ENCODE assay signal across 8 mouse cellular contexts in genomic region chr6:119480706-119481331, GRCm38 (mm10). TPM values are rescaled to one million over a fixed set of nuclear protein-coding genes. Genes with fewer than 3 reads are reported as not detected.
DNase-seq lines count a peak whose midpoint lies in the region; ATAC-seq and TF ChIP-seq lines count a peak whose summit lies in the region.

No protein-coding gene starts in this region.

- no peaks in the 10 kb centered on the region for H3K27me3 ChIP-seq in limb, embryonic 13.5 days
- no peaks in the 10 kb centered on the region for H3K27me3 ChIP-seq in midbrain, embryonic 14.5 days (ENCODE audit: control insufficient read depth, insufficient read depth, low read length)
- H3K27me3 ChIP-seq in thymus, adult 2 months (ENCODE audit: control insufficient read depth, insufficient read depth, low read length) = no peaks in the 10 kb centered on the region

- peak overlapping the region; percentile 100 for H3K4me2 ChIP-seq in limb, embryonic 13.5 days (replicated peaks)
- peak overlapping the region; percentile 100 for H3K4me2 ChIP-seq in midbrain, embryonic 14.5 days (ENCODE audit: low read length)

- ATAC-seq in cerebellum, adult (ENCODE audit: insufficient number of reproducible peaks, low FRiP score, low TSS enrichment) = no peak
- ATAC-seq in limb, embryonic 13.5 days (ENCODE audit: low FRiP score, low read depth) = no peak
- peak; percentile 12; the same call in 1 of the 2 replicates for ATAC-seq in midbrain, embryonic 14.5 days (ENCODE audit: low FRiP score, low TSS enrichment)

- peaks cover 11% of the 10 kb centered on the region; the same call in 1 of the 2 replicates for H3K36me3 ChIP-seq in limb, embryonic 13.5 days
- peaks cover 25% of the 10 kb centered on the region for H3K36me3 ChIP-seq in midbrain, embryonic 14.5 days (ENCODE audit: control insufficient read depth, insufficient read depth, low read length)
- H3K36me3 ChIP-seq in thymus, adult 2 months (ENCODE audit: control insufficient read depth, insufficient read depth, low read length) = peaks cover 12% of the 10 kb centered on the region; the same call in 1 of the 2 replicates

- no peaks in the 10 kb centered on the region for H3K9me3 ChIP-seq in limb, embryonic 13.5 days
- no peaks in the 10 kb centered on the region for H3K9me3 ChIP-seq in midbrain, embryonic 14.5 days (ENCODE audit: control insufficient read depth, low read length)

- peak overlapping the region; percentile 86 for H3K9ac ChIP-seq in limb, embryonic 13.5 days
- peak overlapping the region; percentile 89 for H3K9ac ChIP-seq in midbrain, embryonic 14.5 days (replicated peaks; ENCODE audit: low read length)

- H3K27ac ChIP-seq in limb, embryonic 13.5 days = 0 out of 2 replicates have a peak overlapping the region, but pooled peaks have one; percentile 97
- peak overlapping the region; percentile 100 for H3K27ac ChIP-seq in midbrain, embryonic 14.5 days (replicated peaks; ENCODE audit: low read depth, low read length)
- H3K27ac ChIP-seq in thymus, adult 2 months (ENCODE audit: control insufficient read depth, insufficient read depth, low read length) = peak overlapping the region; percentile 80

- TF ChIP-seq CTCF in thymus, adult 2 months (IDR thresholded peaks at IDR 0.05; ENCODE audit: borderline replicate concordance, control insufficient read depth, extremely low read depth, insufficient read depth, low read length, poor library complexity) = no peak

- under 1% methylated on average over 33 of the region's 33 CpGs for WGBS in limb, embryonic 13.5 days
- WGBS in midbrain, embryonic 14.5 days = under 1% methylated on average over 33 of the region's 33 CpGs
- under 1% methylated on average over 33 of the region's 33 CpGs for WGBS in thymus, adult 2 months

- no peak for TF ChIP-seq POLR2A in thymus, adult 2 months (IDR thresholded peaks at IDR 0.05; ENCODE audit: control insufficient read depth, extremely low read depth, insufficient read depth, low read length, poor library complexity)

- H3K4me3 ChIP-seq in limb, embryonic 13.5 days = peak overlapping the region; percentile 80
- peak overlapping the region; percentile 91 for H3K4me3 ChIP-seq in midbrain, embryonic 14.5 days (replicated peaks; ENCODE audit: low read depth, low read length)
- peak overlapping the region; percentile 84 for H3K4me3 ChIP-seq in thymus, adult 2 months (ENCODE audit: control insufficient read depth, insufficient read depth, low read length)

- H3K4me1 ChIP-seq in limb, embryonic 13.5 days = peaks cover 67% of the 10 kb centered on the region
- peaks cover 25% of the 10 kb centered on the region for H3K4me1 ChIP-seq in midbrain, embryonic 14.5 days (ENCODE audit: control insufficient read depth, insufficient read depth, low read length)
- peaks cover 18% of the 10 kb centered on the region for H3K4me1 ChIP-seq in thymus, adult 2 months (replicated peaks; ENCODE audit: control insufficient read depth, insufficient read depth, low read length)

- DNase-seq in cerebellum, adult 11 months = peak; percentile 40
- peak; percentile 54 for DNase-seq in NIH3T3 (ENCODE audit: low read depth)
- DNase-seq in embryo, embryonic 9.5 days (ENCODE audit: extremely low spot score) = peak; percentile 51
- DNase-seq in heart, postnatal 4 days = peak; percentile 41
- DNase-seq in midbrain, embryonic 14.5 days = peak; percentile 64
- peak; percentile 49 for DNase-seq in thymus, adult 2 months

RNA-seq across cellular contexts. Expression of gene Fbxl14, which starts 1.4 kb away (rescaled TPM):
- total RNA-seq in heart, postnatal 4 days (2021) = 10 to 100 TPM; 22.6 to 23.1 TPM
- 2.9 and 4.1 TPM in 2 replicates for polyA plus RNA-seq in limb, embryonic 13.5 days (2015; fragmentation: Nextera tagmentation; extraction: Ambion mirVana)
- polyA plus RNA-seq in midbrain, embryonic 14.5 days (2014; fragmentation: Nextera tagmentation; extraction: Ambion mirVana) = 5.5 and 5.6 TPM in 2 replicates
- polyA plus RNA-seq in thymus, adult 2 months (2012; rRNA removed) = 355 and 394 TPM in 2 replicates

Comparison
In these comparisons a context has a peak if more than half of its experiments do, and no peak if none do; other contexts are left out.
1. RNA of gene Fbxl14, which starts 1.4 kb away (polyA plus RNA-seq): 355 to 394 TPM in thymus, adult 2 months; 5.5 to 5.6 TPM in midbrain, embryonic 14.5 days and 2.9 to 4.1 TPM in limb, embryonic 13.5 days; every median in the first group is over 10 times any median in the second.
2. Peak in every context shown above with its lines, with median percentiles within 50 percentile points of each other: DNase-seq, H3K27ac ChIP-seq and H3K4me3 ChIP-seq.